Mouse (Mus musculus) CH12.LX (cell line): ENCODE measurements around the gene Gbgt1. TPM values are rescaled to one million over a fixed set of nuclear protein-coding genes. Genes with fewer than 3 reads are reported as not detected.
A peak's percentile ranks its signal among the peaks of the same experiment; 100 is the strongest.

Experiments
- DNase-seq: peaks from one replicate; pipeline ENCODE4 v3.0.0-alpha.2; 2013; ENCODE audit errors: extremely low read depth
- H3K27ac ChIP-seq: 2 replicates; pipeline ENCODE4 v1.5.1; 2012; ENCODE audit warnings: low read depth, mild to moderate bottlenecking, control low read depth, moderate library complexity; ENCODE audit not compliant: insufficient read depth
- H3K27me3 ChIP-seq: replicated peaks from 2 replicates; pipeline ENCODE3; 2012; ENCODE audit warnings: inconsistent platforms
- H3K36me3 ChIP-seq, 2 experiments: replicated peaks in 1 of 2; 2 replicates each; pipeline versions ENCODE3 to v1.6.1; 2012; ENCODE audit warnings: inconsistent platforms in 1 of 2, low read length in 1 of 2, mild to moderate bottlenecking in 1 of 2, mixed read lengths in 1 of 2, moderate library complexity in 1 of 2; ENCODE audit not compliant: control insufficient read depth in 1 of 2, insufficient read depth in 1 of 2
- H3K4me1 ChIP-seq, 2 experiments: 2 replicates each; pipeline ENCODE4 v1.6.1; 2012; ENCODE audit warnings: inconsistent platforms in 1 of 2, moderate library complexity in 1 of 2; ENCODE audit not compliant: insufficient read depth in 2 of 2, control insufficient read depth in 1 of 2
- H3K4me2 ChIP-seq: 2 replicates; pipeline ENCODE4 v1.6.1; 2012; ENCODE audit warnings: low read depth, mild to moderate bottlenecking, control low read depth; ENCODE audit not compliant: poor library complexity, insufficient read depth, severe bottlenecking
- H3K4me3 ChIP-seq, 3 experiments: fragments of 150-350 bp in 1 of 3; sonication (generic) in 1 of 3; replicated peaks in 1 of 3; 2 replicates each; pipeline versions ENCODE3 to v1.5.1; 2011 to 2012; ENCODE audit warnings: low read depth in 2 of 3, low read length in 2 of 3, mild to moderate bottlenecking in 2 of 3, moderate library complexity in 2 of 3, control low read depth in 1 of 3, improper control_type of control experiment in 1 of 3, inconsistent platforms in 1 of 3, mixed read lengths in 1 of 3; ENCODE audit not compliant: poor library complexity in 1 of 3
- H3K79me2 ChIP-seq: replicated peaks from 2 replicates; pipeline ENCODE4 v1.6.1; 2012; ENCODE audit warnings: mild to moderate bottlenecking, moderate library complexity; ENCODE audit not compliant: control insufficient read depth, poor library complexity, insufficient read depth, severe bottlenecking; ENCODE audit errors: extremely low read depth
- H3K9ac ChIP-seq: 2 replicates; pipeline ENCODE4 v1.6.1; 2012; ENCODE audit warnings: low read depth, mild to moderate bottlenecking, control low read depth, moderate library complexity; ENCODE audit not compliant: insufficient read depth
- H3K9me3 ChIP-seq: replicated peaks from 2 replicates; pipeline ENCODE3; 2012; ENCODE audit warnings: low read length, inconsistent platforms, mixed read lengths
- BHLHE40 ChIP-seq: IDR thresholded peaks from 2 replicates; pipeline ENCODE4 v1.6.1; 2011; ENCODE audit warnings: mild to moderate bottlenecking, low read depth, low read length, improper control_type of control experiment
- CHD1 ChIP-seq: IDR thresholded peaks from 2 replicates; pipeline ENCODE4 v1.6.1; 2012; ENCODE audit warnings: low read depth, low read length, improper control_type of control experiment, inconsistent platforms
- CHD2 ChIP-seq: IDR thresholded peaks from 2 replicates; pipeline ENCODE4 v1.6.1; 2011; ENCODE audit warnings: low read length, improper control_type of control experiment
- CTCF ChIP-seq, 2 experiments: IDR thresholded peaks in 1 of 2; conservative IDR thresholded peaks in 1 of 2; 2 replicates each; pipeline ENCODE4 v1.5.1; 2011 to 2012; ENCODE audit warnings: low read depth in 2 of 2, low read length in 2 of 2, improper control_type of control experiment in 1 of 2, inconsistent platforms in 1 of 2, mild to moderate bottlenecking in 1 of 2, moderate library complexity in 1 of 2
- EP300 ChIP-seq: IDR thresholded peaks from 2 replicates; pipeline ENCODE4 v1.6.1; 2011; ENCODE audit warnings: low read length, improper control_type of control experiment
- GABPA ChIP-seq: IDR thresholded peaks from 2 replicates; pipeline ENCODE4 v1.6.1; 2012; ENCODE audit warnings: low read depth, low read length, improper control_type of control experiment, inconsistent platforms; ENCODE audit not compliant: insufficient replicate concordance
- IRF4 ChIP-seq: IDR thresholded peaks from 2 replicates; pipeline ENCODE4 v1.6.1; 2014; ENCODE audit warnings: low read depth, mild to moderate bottlenecking, inconsistent platforms, low read length, improper control_type of control experiment
- KAT2A ChIP-seq: IDR thresholded peaks from 2 replicates; pipeline ENCODE4 v1.6.1; 2012; ENCODE audit warnings: low read length, improper control_type of control experiment, inconsistent platforms; ENCODE audit not compliant: insufficient replicate concordance
- MAFK ChIP-seq: IDR thresholded peaks from 2 replicates; pipeline ENCODE4 v1.6.1; 2011; ENCODE audit warnings: low read length, improper control_type of control experiment; ENCODE audit not compliant: insufficient replicate concordance
- MAX ChIP-seq: IDR thresholded peaks from 2 replicates; pipeline ENCODE4 v1.6.1; 2011; ENCODE audit warnings: low read length, improper control_type of control experiment
- MAZ ChIP-seq: IDR thresholded peaks from 2 replicates; pipeline ENCODE4 v1.6.1; 2012; ENCODE audit warnings: low read depth, mild to moderate bottlenecking, inconsistent platforms, low read length, improper control_type of control experiment, moderate library complexity
- MEF2A ChIP-seq: IDR thresholded peaks from 2 replicates; pipeline ENCODE4 v1.6.1; 2014; ENCODE audit warnings: low read depth, mild to moderate bottlenecking, inconsistent platforms, low read length, improper control_type of control experiment, borderline replicate concordance
- MXI1 ChIP-seq: IDR thresholded peaks from 2 replicates; pipeline ENCODE4 v1.6.1; 2011; ENCODE audit warnings: mild to moderate bottlenecking, low read depth, low read length, improper control_type of control experiment
- MYC ChIP-seq: IDR thresholded peaks from 2 replicates; pipeline ENCODE4 v1.6.1; 2011; ENCODE audit warnings: low read depth, mild to moderate bottlenecking, improper control_type of control experiment, low read length
- NELFE ChIP-seq: IDR thresholded peaks from 2 replicates; pipeline ENCODE4 v1.6.1; 2011; ENCODE audit warnings: low read depth, low read length, improper control_type of control experiment
- POLR2A ChIP-seq: IDR thresholded peaks from 2 replicates; pipeline ENCODE4 v1.6.1; 2011; ENCODE audit warnings: low read depth, mild to moderate bottlenecking, improper control_type of control experiment, low read length
- POLR2AphosphoS2 ChIP-seq: IDR thresholded peaks from 2 replicates; pipeline ENCODE4 v1.6.1; 2011; ENCODE audit warnings: low read depth, low read length, improper control_type of control experiment
- RAD21 ChIP-seq: IDR thresholded peaks from 2 replicates; pipeline ENCODE4 v1.6.1; 2011; ENCODE audit warnings: low read depth, mild to moderate bottlenecking, low read length, improper control_type of control experiment, moderate library complexity
- RCOR1 ChIP-seq: conservative IDR thresholded peaks from 2 replicates; pipeline ENCODE4 v1.6.1; 2012; ENCODE audit warnings: low read depth, mild to moderate bottlenecking, inconsistent platforms, low read length, improper control_type of control experiment
- SIN3A ChIP-seq: IDR thresholded peaks from 2 replicates; pipeline ENCODE4 v1.6.1; 2012; ENCODE audit warnings: low read length, improper control_type of control experiment, inconsistent platforms
- SMC3 ChIP-seq: IDR thresholded peaks from 2 replicates; pipeline ENCODE4 v1.6.1; 2011; ENCODE audit warnings: low read depth, low read length, improper control_type of control experiment
- TBP ChIP-seq: conservative IDR thresholded peaks from 2 replicates; pipeline ENCODE4 v1.6.1; 2011; ENCODE audit warnings: low read depth, low read length, improper control_type of control experiment
- TCF12 ChIP-seq: IDR thresholded peaks from 2 replicates; pipeline ENCODE4 v1.6.1; 2014; ENCODE audit warnings: low read depth, mild to moderate bottlenecking, inconsistent platforms, low read length, improper control_type of control experiment
- UBTF ChIP-seq: IDR thresholded peaks from 2 replicates; pipeline ENCODE4 v1.6.1; 2012; ENCODE audit warnings: low read depth, mild to moderate bottlenecking, inconsistent platforms, low read length, improper control_type of control experiment, moderate library complexity
- USF2 ChIP-seq: conservative IDR thresholded peaks from 2 replicates; pipeline ENCODE4 v1.6.1; 2011; ENCODE audit warnings: low read depth, low read length, improper control_type of control experiment
- ZKSCAN1 ChIP-seq: IDR thresholded peaks from 2 replicates; pipeline ENCODE4 v1.6.1; 2012; ENCODE audit warnings: low read depth, inconsistent platforms, low read length, improper control_type of control experiment, borderline replicate concordance
- ZMIZ1 ChIP-seq: IDR thresholded peaks from 2 replicates; pipeline ENCODE4 v1.6.1; 2012; ENCODE audit warnings: low read depth, mild to moderate bottlenecking, inconsistent platforms, low read length, improper control_type of control experiment
- dilution Hi-C: fragments of 300-500 bp; cut with MboI; formaldehyde crosslinking; loops from 2 replicates; pipeline ENCODE4 v1.14.3; 2020; ENCODE audit warnings: low sequenced_read_pairs; ENCODE audit not compliant: extremely low pct_unique_long_range_greater_than_20kb, extremely low pct_ligation_motif_present
- in situ Hi-C: fragments of 300-500 bp; cut with MboI; formaldehyde crosslinking; loops from 3 replicates; pipeline ENCODE4 v1.14.3; 2019; ENCODE audit warnings: low sequenced_read_pairs, low pct_ligation_motif_present, low pct_unique_long_range_greater_than_20kb, mixed read lengths
- polyA plus RNA-seq: library from polyadenylated mRNA; unstranded; fragments of >175 nt; gene quantifications from 2 replicates; pipeline ENCODE4 v1.2.1, GENCODE M21; 2012; ENCODE audit warnings: low read depth; ENCODE audit not compliant: insufficient read length
- total RNA-seq, 2 experiments: library from RNA; depleted of rRNA; stranded (reverse); fragments of 300-350 nt in 1 of 2; fragments of >200 nt in 1 of 2; gene quantifications; 2 replicates each; pipeline ENCODE4 v1.2.3; 2012 to 2014

Gene Gbgt1
- total and polyA plus RNA-seq, 3 experiments: not detected

DNA sequence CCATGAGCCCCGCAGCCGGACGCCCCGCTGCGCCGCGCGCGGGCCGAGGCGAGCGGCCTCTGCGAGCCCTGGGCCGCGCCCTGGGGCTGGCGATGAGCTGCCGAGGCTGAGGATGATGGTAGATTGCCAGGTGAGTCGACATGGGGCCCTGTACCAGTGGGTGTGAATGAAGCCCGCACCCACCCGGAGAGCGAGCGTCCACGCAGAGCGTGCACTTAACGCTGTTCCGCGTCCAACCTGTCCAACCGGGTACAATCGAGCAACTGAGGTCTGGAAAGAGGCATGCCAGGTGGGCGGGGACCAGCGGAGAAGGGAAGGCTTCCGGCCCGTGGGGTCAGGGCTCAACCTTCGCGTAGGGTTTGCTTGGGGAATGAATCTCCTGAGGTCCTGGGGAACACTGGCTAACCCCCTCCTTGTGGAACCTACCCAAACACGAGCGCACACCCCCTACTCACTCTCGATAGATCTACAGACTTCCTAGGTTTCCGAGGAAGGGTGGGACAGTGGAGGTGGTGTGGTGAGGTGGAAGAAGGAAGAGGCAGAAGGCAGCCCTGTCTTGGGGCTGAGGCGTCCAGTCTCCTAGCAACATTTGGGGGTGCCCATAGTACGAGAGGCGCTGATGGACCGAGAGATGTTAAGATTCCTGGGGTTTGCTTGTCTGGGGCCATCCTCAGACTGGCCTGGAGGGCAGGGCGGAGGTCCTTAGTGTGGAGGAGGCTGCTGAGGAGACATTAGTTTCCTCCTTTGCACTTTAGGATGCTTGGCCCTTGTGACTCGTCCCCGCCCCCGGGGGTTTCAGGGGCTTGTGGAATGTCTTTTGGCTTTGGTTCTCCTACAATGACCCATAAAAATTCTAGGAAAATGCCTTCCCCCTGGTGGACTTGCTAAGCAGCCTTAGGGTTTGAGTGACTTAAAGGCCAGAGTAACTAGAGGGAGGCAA, 17.0 kb downstream of the Gbgt1 start:
- Histone ChIP-seq H3K27me3 (peaks cover 46% of the 10 kb centered on the region), H3K79me2 (no peaks in the 10 kb centered on the region), H3K4me2 (peak overlapping the region; percentile 95), H3K4me1 (peaks cover 24 to 40% of the 10 kb centered on the region in 2 experiments), H3K36me3 (peaks cover 0 to 5% of the 10 kb centered on the region in 2 experiments), H3K27ac (no peak overlapping the region), H3K9ac (peak overlapping the region; percentile 73), H3K4me3 (peak overlapping the region; percentile 58 to 75 (median 61)), H3K9me3 (no peaks in the 10 kb centered on the region)
- in situ Hi-C loops (loop anchor here (5.0 kb wide), 1 partner anchor 34 kb away; no protein-coding TSS in a partner anchor), dilution Hi-C loops (no loop called here)
- TF ChIP-seq KAT2A: no peak
- TF ChIP-seq CHD2: no peak
- TF ChIP-seq USF2: no peak
- no peak for TF ChIP-seq NELFE
- no peak for TF ChIP-seq MYC
- no peak for TF ChIP-seq CHD1
- TF ChIP-seq MAFK: no peak
- TF ChIP-seq ZMIZ1: no peak
- no peak for TF ChIP-seq MAX
- TF ChIP-seq UBTF: no peak
- no peak for TF ChIP-seq EP300
- no peak for TF ChIP-seq BHLHE40
- no peak for TF ChIP-seq TBP
- TF ChIP-seq SIN3A: no peak
- no peak for TF ChIP-seq POLR2AphosphoS2
- no peak for TF ChIP-seq SMC3
- no peak for TF ChIP-seq ZKSCAN1
- no peak for TF ChIP-seq IRF4
- no peak for TF ChIP-seq MEF2A
- TF ChIP-seq MAZ: no peak
- no peak for DNase-seq

DNA sequence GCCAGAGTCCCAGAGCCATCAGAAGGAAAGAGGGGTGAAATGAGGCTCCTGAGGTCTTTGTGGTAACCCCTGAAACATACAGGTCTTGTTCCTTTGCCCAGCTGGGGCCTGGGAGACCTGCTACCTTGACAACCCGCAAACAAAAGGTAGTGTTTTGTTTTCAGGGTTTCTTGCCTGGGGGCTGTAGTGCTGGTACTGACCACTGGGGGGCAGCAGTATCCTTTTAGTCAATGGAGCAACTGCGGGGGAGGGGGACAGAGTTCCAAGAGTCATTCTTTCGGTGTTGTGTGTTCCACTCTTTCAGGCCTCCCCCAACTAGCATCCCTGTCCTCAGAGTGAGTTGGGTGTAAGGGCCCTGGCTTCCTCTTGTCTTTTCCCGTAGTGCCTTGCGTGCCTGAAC, 17.8 kb downstream of the Gbgt1 start:
- Histone ChIP-seq H3K4me3 (no peak overlapping the region), H3K79me2 (no peaks in the 10 kb centered on the region), H3K4me1 (peaks cover 31 to 48% of the 10 kb centered on the region in 2 experiments), H3K9ac (0 out of 2 replicates have a peak overlapping the region, but pooled peaks have one; percentile 11), H3K9me3 (no peaks in the 10 kb centered on the region), H3K36me3 (peaks cover 0 to 5% of the 10 kb centered on the region in 2 experiments), H3K27ac (no peak overlapping the region), H3K4me2 (peak overlapping the region; percentile 95), H3K27me3 (peaks cover 38% of the 10 kb centered on the region)
- dilution Hi-C loops: no loop called here
- in situ Hi-C loops: loop anchor here (5.0 kb wide), 1 partner anchor 33 kb away; no protein-coding TSS in a partner anchor
- peak; percentile 78 for TF ChIP-seq SIN3A
- no peak for TF ChIP-seq GABPA
- no peak for TF ChIP-seq RCOR1
- TF ChIP-seq RAD21: peak; percentile 84
- TF ChIP-seq MXI1: 0 out of 2 replicates have a peak, but pooled peaks have one; percentile 8
- peak; percentile 83 for TF ChIP-seq SMC3
- no peak for TF ChIP-seq POLR2A
- TF ChIP-seq IRF4: 0 out of 2 replicates have a peak, but pooled peaks have one; percentile 52
- peak; percentile 93 for TF ChIP-seq MAZ
- TF ChIP-seq CHD2: peak; percentile 84
- TF ChIP-seq CTCF (conservative IDR thresholded peaks at IDR 0.05 in 1 of 2, IDR thresholded peaks at IDR 0.05 in 1 of 2; ENCODE audit: low read depth in 2 of 2, low read length in 2 of 2): peak; percentile 80 to 94
- TF ChIP-seq TCF12: peak; percentile 38; the same call in 1 of the 2 replicates
- DNase-seq: peak; percentile 89
